Mouse (Mus musculus) lung, postnatal 0 days (tissue): Measurements from ENCODE around the gene Eepd1.
A peak's percentile ranks its signal among the peaks of the same experiment; 100 is the strongest.

ENCODE experiments used
- CTCF ChIP-seq: IDR thresholded peaks from 2 replicates; pipeline ENCODE4 v1.5.1; 2016; ENCODE audit warnings: antibody characterized with exemption, mild to moderate bottlenecking
- EP300 ChIP-seq: IDR thresholded peaks from 2 replicates; pipeline ENCODE4 v1.6.1; 2016; ENCODE audit warnings: antibody characterized with exemption, mild to moderate bottlenecking, control low read depth

GRCm38 (mm10) chr9:25498770-25499169 is 17.4 kb downstream of the Eepd1 start:
- TF ChIP-seq CTCF (no peak), EP300 (peak; percentile 53; the same call in 1 of the 2 replicates)
